8 mouse cellular contexts compared by ENCODE assay signal in the genomic region with DNA sequence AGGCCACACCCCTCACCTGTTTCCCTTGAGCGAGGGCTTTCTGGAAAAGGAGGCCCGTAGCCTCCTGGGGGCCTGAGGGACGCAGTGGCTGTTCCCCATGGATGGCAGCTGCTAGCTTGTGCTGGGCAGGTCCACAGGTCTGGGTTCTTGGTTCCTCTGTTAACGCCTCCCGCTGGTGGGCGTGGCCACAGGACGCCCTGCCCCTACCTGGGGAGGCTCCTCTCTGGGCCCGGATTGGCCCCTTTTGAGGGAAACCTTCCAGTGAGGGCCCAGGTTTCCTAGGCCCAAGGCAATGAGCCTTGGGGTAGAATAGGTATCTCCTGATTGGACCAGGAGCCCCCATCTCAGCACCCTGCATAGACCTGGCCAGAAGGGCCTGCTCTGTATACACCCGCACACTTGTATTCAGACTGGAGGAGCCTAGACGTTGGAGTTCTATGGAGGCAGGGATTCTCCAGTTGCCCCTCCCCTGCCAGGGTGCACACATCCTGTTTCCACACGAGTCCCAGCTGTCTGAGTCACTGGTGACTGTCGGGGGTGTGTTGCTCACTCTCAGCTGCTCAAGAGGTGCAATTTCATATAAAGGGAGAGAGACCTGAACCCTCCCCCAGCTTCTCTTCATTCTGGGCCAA. TPM values are rescaled to one million over a fixed set of nuclear protein-coding genes. Genes with fewer than 3 reads are reported as not detected.
DNase-seq lines count a peak whose midpoint lies in the region; ATAC-seq lines count a peak whose summit lies in the region.

No protein-coding gene starts in this region.

- peaks cover 9% of the 10 kb centered on the region; the same call in 1 of the 2 replicates for H3K4me1 ChIP-seq in stomach, embryonic 14.5 days (ENCODE audit: control insufficient read depth, insufficient read depth, low read length)

- WGBS in stomach, embryonic 14.5 days, result 15% methylated on average over 12 of the region's 12 CpGs

- no peak overlapping the region for H3K27ac ChIP-seq in stomach, embryonic 14.5 days (ENCODE audit: low read length)

- H3K36me3 ChIP-seq in stomach, embryonic 14.5 days (ENCODE audit: control insufficient read depth, insufficient read depth, low read length), result peaks cover 41% of the 10 kb centered on the region

- H3K4me2 ChIP-seq in stomach, embryonic 14.5 days (replicated peaks; ENCODE audit: low read depth, low read length), result peak overlapping the region; percentile 22; the same call in 1 of the 2 replicates

- no peaks in the 10 kb centered on the region for H3K9me3 ChIP-seq in stomach, embryonic 14.5 days (ENCODE audit: control insufficient read depth, low read depth, low read length)

- peak overlapping the region; percentile 12; the same call in 1 of the 2 replicates for H3K4me3 ChIP-seq in stomach, embryonic 14.5 days (ENCODE audit: low read depth, low read length)

- ATAC-seq in frontal cortex, adult (ENCODE audit: low TSS enrichment), result peak; percentile 79
- ATAC-seq in erythroblast, adult 5-6 weeks (replicated peaks; ENCODE audit: low FRiP score, poor library complexity, severe bottlenecking), result 0 out of 2 replicates have a peak, but pooled peaks have one; percentile 36
- ATAC-seq in stomach, embryonic 14.5 days (ENCODE audit: insufficient number of reproducible peaks, insufficient read depth, low FRiP score, low read depth), result peak; percentile 53; the same call in 1 of the 2 replicates

- DNase-seq in frontal cortex, postnatal 14 days (ENCODE audit: low spot score in 2 of 2), result no peak
- DNase-seq in 416B (ENCODE audit: low read depth) (peak; percentile 28), liver (peak; percentile 62)
- DNase-seq in layer of hippocampus, adult 9-11 months, result no peak
- no peak for DNase-seq in c-Kit-positive CD71-positive TER-119-positive erythroid progenitor cells, embryonic 14.5 days (ENCODE audit: low spot score)

- H3K27me3 ChIP-seq in stomach, embryonic 14.5 days (ENCODE audit: control insufficient read depth, insufficient read depth, low read length), result no peaks in the 10 kb centered on the region

- H3K9ac ChIP-seq in stomach, embryonic 14.5 days (replicated peaks; ENCODE audit: low read depth, low read length), result no peak overlapping the region

RNA-seq across cellular contexts. Expression of a gene that starts 6.1 kb away (rescaled TPM):
- total RNA-seq in erythroblast, adult 5-6 weeks (2015; ENCODE audit: low replicate concordance), result 11.0 and 11.1 TPM in 2 replicates
- total RNA-seq in erythroblast, adult 5-6 weeks (2017; ENCODE audit: low replicate concordance), result 9.9 and 12.8 TPM in 2 replicates
- 21.2 and 22.8 TPM in 2 replicates for polyA plus RNA-seq in stomach, embryonic 14.5 days (2014; fragmentation: Nextera tagmentation; extraction: Ambion mirVana)

RNA-seq across cellular contexts. Expression of a gene that starts 7.3 kb away (rescaled TPM):
- total RNA-seq in erythroblast, adult 5-6 weeks (2015; ENCODE audit: low replicate concordance), result 12.1 and 15.0 TPM in 2 replicates
- total RNA-seq in erythroblast, adult 5-6 weeks (2017; ENCODE audit: low replicate concordance), result 24.8 and 28.3 TPM in 2 replicates
- polyA plus RNA-seq in stomach, embryonic 14.5 days (2014; fragmentation: Nextera tagmentation; extraction: Ambion mirVana), result 75.6 and 79.8 TPM in 2 replicates

RNA-seq across cellular contexts. Expression of a gene that starts 12.8 kb away (rescaled TPM):
- total RNA-seq in erythroblast, adult 5-6 weeks (2015; ENCODE audit: low replicate concordance), result 2.3 and 3.6 TPM in 2 replicates
- 4.3 and 4.9 TPM in 2 replicates for total RNA-seq in erythroblast, adult 5-6 weeks (2017; ENCODE audit: low replicate concordance)
- polyA plus RNA-seq in stomach, embryonic 14.5 days (2014; fragmentation: Nextera tagmentation; extraction: Ambion mirVana), result 0.55 and 1.3 TPM in 2 replicates

RNA-seq across cellular contexts. Expression of a gene that starts 25.4 kb away (rescaled TPM):
- total RNA-seq in erythroblast, adult 5-6 weeks (2015; ENCODE audit: low replicate concordance), result 8.3 and 18.6 TPM in 2 replicates
- 29.9 and 35.8 TPM in 2 replicates for total RNA-seq in erythroblast, adult 5-6 weeks (2017; ENCODE audit: low replicate concordance)
- 0.41 and 0.82 TPM in 2 replicates for polyA plus RNA-seq in stomach, embryonic 14.5 days (2014; fragmentation: Nextera tagmentation; extraction: Ambion mirVana)

RNA-seq across cellular contexts. Expression of a gene that starts 26.9 kb away (rescaled TPM):
- total RNA-seq in erythroblast, adult 5-6 weeks (2015; ENCODE audit: low replicate concordance), result 110 and 112 TPM in 2 replicates
- total RNA-seq in erythroblast, adult 5-6 weeks (2017; ENCODE audit: low replicate concordance), result 181 and 200 TPM in 2 replicates
- polyA plus RNA-seq in stomach, embryonic 14.5 days (2014; fragmentation: Nextera tagmentation; extraction: Ambion mirVana), result 0.28 TPM in 1 of 2 replicates, not detected in the other

Comparison
In these comparisons a context has a peak if more than half of its experiments do, and no peak if none do; other contexts are left out.
1. DNase-seq: peak in 416B (single experiment) and liver (single experiment); none in frontal cortex, postnatal 14 days (0 of 2), layer of hippocampus, adult 9-11 months (single experiment) and c-Kit-positive CD71-positive TER-119-positive erythroid progenitor cells, embryonic 14.5 days (single experiment).
2. Peak in every context shown above with its lines, with median percentiles within 50 percentile points of each other: ATAC-seq.